Mouse (Mus musculus): ENCODE data around the gene Iqsec1.
"Not testable (repeated sequence)": the region's sequence is repeated elsewhere in the genome, so short reads cannot be mapped to it uniquely, and the experiment has no call there.

The Iqsec1 gene

DNA sequence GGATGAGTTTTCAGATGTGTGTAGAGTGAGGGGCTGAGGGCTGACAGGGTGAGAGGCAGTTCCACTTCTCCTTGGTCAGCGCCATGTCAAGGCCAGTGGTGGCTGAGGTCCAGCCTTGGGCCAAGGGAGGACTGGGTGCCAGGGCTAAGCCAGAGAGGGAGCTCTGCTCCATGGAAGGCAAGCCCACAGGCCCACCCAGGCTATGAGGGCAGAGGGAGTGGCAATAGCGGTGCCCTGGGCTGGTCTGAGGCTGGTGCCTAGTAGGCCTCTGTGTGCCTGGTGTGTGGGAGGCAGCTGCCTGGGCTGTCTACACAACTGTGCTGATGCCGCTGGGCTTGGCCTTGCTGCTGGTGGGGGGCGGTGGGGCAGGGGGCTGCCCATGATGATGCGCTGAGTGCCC, 326.3 kb downstream of the Iqsec1 start:
- DNase-seq (ENCODE audit: low spot score in 2 of 2), result no peak

DNA sequence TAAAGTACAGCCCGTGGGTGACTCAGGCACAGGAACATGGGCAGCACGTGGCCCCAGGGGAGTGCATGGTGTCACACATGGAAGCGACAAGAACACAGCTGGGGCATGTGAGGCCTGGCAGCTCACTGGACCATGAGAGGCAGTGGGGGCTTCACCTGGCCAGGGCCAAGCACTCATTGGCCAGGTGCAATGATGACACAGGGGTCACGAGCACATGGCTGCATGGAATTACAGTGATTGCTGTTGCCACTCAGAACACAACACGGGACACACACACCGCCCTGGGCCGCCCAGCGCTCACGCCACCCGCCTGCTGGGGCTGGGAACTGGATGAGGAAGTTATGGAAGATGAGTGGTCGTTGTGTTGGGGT, 327.5 kb downstream of the Iqsec1 start:
- no peak for DNase-seq (ENCODE audit: low spot score in 2 of 2)

DNA sequence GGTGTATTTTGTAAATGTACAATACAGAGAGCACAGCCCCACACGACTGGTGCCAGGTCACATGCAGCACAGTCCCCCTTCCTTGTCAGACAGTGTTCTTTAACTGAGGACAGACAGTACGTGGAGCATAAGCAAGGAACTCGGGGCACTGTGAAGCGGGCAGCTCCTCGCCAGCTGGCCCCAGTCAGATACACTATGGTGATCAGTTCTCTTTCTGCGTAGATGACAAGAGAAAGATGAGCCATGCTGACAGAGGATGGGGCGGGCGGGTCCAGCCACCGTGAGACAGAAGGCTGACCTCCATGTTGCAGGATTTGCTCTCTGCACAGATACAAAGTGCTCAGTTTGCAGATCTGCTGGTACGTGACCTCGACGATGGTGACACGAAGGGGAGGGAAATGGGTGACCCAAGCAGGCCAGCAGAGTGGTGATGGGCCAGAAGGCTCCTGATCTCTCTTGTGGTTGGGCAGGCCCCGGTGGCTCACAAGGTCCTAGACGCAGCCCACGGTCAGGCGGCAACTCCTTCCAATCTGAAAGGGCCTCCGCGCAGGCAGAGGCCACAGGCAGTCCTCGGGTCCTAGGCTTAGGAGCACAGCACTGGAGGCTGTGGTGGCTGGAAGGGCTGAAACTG, 328.0 kb downstream of the Iqsec1 start:
- no peak for DNase-seq (ENCODE audit: low spot score in 2 of 2)

DNA sequence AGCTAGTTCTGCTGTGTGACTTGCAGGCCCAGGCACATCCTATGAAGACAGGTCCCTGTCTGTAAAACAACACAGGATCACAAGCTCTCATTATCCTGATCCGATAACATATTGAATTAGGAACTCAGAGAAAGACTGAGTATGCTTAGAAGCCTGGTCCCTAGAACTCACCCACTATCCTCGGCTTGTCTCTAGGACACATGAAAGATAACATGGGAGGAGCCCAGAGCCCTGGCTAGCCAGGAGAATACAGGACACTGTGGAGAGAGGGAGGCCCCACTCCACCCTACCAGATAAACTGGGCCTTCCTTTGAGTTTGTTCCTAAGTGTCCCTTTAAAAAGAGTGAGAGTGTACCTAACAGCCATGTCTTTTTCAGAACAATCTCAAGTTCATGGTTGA, 328.6 kb downstream of the Iqsec1 start:
- no peak for DNase-seq (ENCODE audit: low spot score in 2 of 2)

DNA sequence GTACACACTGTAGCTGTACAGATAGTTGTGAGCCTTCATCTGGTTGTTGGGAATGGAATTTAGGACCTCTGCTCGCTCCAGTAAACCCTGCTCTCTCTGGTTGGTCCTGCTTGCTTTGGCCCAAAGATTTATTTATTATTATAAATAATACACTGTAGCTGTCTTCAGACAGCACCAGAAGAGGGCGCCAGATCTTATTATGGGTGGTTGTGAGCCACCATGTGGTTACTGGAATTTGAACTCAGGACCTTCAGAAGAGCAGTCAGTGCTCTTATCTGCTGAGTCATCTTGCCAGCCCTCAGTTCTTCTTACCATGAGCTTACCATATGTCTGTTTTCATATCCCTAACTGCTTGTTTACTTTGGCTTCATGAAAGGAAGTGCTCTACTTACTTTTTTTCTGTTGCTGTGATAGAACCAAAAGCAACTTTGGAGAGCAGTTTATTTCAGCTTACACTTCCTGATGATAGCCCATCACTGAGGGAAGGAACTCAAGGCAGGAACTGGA, 332.1 kb downstream of the Iqsec1 start:
- DNase-seq (ENCODE audit: low spot score in 2 of 2), result not testable (repeated sequence)

DNA sequence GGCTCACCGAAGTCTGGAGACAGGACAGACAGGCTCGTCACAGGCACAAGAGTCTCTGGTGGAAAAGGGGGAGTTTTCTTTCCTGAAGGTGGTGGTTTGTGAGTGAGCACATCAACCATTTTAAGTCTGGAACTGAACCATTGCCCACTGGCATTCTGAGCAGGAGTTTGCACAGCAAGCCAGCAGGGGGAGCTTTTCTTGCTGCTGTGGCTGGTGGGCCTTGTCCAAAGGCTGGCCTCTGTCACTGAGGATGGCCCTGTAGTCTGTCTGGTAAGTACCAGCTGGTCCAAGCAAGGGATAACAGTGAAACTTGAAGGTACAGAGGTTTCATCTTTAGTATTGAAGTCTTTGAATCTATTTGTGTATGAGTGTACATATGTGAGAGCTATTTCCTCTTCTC, 334.7 kb downstream of the Iqsec1 start:
- peak in 1 of 2 experiments; percentile 58 for DNase-seq (ENCODE audit: low spot score in 2 of 2)

DNA sequence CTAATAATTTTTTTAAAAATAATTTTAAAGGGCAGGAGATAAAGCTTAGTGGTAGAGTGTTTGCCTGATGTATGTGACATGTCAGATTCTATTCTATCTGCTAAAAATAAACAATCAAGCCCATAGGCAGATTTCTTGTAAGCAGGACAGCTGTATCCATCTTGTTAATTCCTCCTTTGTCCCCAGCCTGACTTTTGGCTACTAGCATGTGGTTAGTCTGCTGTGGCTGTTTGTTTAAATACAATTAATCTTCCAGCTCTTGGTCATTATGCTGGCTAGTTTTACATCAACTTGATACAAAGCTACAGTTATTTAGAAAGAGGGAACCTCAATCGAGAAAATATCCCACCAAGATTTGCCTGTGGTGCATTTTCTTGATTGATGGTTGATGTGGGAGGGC, 337.9 kb downstream of the Iqsec1 start:
- DNase-seq (ENCODE audit: low spot score in 2 of 2), result no peak

DNA sequence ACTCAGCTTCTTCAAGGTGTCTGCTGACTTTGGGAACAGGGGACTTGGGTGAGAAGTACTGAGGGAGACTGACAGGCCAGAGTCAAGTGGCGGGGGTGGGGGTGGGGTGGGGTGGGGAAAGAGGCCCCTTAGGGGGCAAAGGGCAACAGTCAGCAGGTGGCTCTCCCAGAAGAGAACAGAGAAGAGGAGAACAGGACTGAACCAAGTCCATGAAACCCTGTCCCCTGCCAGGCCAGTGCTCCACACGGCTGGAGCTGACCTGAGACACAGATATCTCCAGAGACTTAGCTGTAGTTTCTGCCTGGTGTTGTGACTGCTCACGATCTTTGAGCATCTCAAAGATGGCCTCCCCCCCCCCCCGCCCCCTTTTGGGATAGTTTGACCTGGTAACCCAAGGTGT, 339.2 kb downstream of the Iqsec1 start:
- no peak for DNase-seq (ENCODE audit: low spot score in 2 of 2)

DNA sequence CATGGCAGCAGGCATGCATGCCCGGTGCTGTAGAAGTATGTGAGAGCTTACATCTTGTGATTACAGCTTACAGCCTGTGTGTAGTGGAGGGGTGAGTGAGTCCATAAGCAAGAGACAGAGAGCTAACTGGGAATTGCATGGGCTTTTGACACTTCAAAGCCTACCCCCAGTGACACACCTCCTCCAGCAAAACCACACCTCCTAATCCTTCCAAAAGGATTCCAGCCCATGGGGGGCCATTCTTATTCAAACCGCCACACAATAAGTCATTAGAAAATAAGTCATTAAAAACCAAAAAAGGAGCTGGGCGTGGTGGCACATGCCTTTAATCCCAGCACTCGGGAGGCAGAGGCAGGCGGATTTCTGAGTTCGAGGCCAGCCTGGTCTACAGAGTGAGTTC, 340.1 kb downstream of the Iqsec1 start:
- no peak for DNase-seq (ENCODE audit: low spot score in 2 of 2)

DNA sequence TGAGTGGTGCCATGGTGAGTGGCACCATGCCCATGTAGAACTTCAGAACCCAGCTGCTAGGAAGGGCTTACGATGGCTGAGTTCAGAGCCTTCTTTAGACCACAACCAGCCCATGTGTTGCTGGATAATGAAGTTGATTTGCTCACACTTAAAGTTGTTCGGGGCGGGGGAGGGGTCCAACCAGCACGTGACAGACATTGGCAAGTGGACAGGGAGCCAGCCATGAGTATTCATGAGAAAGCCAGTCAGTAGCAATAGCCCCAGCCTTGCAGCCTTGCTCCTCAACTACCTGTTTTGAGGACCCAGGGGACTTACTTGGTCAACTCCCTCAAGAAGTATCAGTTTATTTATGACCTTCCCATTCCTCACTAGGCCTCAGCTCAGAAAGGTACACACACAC, 343.5 kb downstream of the Iqsec1 start:
- DNase-seq (ENCODE audit: low spot score in 2 of 2), result no peak

DNA sequence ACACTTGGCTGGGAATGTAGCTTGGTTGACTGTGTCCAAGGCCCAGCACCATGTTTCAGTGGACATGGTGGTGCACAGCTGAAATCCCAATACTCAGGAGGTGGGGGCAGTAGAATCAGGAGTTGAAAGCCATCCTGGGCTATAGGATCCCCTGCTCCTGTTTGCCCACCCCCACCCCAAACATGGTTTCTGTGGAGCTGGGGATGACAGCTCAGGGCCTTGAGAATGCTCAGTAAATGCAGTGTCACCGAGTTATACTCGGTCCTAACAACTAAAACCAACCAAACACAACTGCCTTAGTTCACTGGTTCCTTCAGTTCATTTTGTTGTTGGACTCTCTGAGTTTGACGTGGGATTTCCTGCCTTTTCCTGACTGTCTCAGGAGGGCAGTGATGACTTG, 345.4 kb downstream of the Iqsec1 start:
- DNase-seq (ENCODE audit: low spot score in 2 of 2), result no peak

DNA sequence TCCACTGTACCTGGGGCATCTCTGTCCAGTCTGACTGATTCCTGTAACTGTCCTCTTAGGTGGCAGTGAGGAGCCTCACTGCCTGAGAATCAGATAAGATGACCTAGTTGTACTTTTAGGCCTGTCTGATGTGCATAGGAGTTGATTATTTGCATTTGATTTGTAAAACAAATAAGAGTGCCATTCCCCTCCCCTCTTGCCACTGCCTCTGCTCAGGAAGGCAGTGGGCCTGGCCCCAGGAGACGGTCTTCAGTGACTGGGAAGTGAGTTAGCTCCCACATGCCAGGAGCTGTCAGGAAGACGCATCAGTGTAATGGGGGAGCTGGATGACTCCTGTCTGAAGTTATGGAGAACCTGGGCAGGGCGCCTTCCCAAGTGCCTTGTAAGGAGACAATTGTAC, 352.9 kb downstream of the Iqsec1 start:
- no peak for DNase-seq (ENCODE audit: low spot score in 2 of 2)

DNA sequence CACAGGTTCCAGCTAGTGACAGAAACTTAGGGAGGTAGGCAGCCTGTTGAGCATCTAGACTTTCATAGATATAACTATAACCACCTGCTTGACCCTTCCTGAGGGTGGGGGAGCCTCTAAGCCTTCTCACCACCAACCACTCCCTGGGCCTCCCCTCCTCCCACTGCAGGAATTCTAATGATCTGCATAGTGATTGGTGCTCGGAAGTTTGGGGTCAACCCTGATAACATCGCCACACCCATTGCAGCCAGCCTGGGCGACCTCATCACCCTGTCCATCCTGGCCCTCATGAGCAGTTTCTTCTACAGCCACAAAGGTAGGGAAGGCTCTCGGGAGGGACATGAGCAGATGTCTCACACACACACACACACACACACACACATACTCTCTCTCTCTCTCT, 353.4 kb downstream of the Iqsec1 start:
- DNase-seq (ENCODE audit: low spot score in 2 of 2), result no peak

DNA sequence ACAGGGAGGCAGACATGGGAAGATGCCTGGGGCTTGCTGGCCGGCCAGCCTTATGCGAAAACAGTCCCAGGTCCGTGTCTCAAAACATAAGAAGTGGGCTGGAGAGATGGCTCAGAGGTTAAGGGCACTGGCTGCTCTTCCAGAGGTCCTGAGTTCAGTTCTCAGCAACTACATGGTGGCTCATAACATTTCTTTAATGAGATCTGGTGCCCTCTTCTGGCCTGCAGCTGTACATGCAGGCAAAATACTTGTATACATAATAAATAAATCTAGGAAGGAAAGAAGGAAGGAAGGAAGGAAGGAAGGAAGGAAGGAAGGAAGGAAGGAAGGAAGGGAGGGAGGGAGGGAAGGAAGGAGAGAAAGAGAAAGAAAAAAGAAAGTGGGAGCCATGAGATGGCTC, 356.0 kb downstream of the Iqsec1 start:
- not testable (repeated sequence) for DNase-seq (ENCODE audit: low spot score in 2 of 2)

DNA sequence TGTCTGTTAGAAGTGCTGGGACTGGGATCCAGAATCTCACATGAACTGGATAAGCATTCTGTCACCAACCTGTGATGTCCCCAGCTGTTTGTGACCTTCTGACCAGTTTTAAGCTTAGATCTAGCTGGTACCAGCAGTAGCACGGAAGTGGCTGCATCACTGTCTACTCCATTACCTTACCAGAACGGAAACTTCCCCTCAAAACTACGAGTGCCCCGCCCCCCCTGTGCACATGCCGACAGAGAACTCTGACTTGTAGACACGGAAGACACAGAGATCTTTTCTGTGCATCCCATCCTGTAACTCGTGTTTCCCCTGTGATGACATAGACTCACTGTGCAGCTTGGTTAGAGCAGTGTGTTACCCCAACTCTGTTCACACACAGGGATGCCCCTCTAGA, 358.1 kb downstream of the Iqsec1 start:
- no peak for DNase-seq (ENCODE audit: low spot score in 2 of 2)

DNA sequence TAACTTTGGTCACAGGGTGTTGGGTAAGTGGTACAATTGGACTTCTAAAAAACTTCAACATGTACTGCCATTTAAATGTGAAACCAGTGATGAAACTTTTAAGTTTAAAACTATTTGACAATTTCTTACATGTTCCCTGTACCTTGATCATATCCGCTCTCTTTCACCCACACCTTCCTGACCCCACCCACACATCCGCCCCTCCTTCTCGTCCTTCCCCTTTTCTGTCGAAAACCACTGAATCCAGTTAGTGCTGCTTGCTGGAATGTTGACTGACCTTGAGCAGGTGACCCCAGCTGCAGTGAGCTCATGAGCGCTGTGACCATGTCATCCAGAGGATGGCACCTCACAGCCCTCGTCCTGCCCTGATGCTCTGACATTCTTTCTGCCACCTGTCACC, 359.0 kb downstream of the Iqsec1 start:
- DNase-seq (ENCODE audit: low spot score in 2 of 2), result no peak

DNA sequence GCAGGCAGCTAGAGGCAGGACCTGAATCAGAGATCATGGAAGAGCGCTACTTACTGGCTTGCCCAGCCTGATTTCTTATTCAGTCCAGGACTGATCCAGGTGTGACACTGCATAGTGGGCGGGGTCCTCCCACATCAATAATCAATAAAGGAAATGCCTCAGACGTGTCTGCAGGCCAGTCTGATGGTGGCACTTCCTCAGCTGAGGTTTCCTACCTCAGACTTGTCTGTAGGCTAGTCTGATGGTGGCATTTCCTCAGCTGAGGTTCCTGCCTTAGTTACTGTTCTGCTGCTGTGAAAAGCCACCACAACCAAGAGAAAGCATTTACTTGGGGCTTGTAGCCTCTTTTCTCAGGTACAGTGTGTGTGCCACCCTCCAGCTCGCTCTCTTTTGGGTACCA, 360.9 kb downstream of the Iqsec1 start:
- DNase-seq (ENCODE audit: low spot score in 2 of 2), result no peak

DNA sequence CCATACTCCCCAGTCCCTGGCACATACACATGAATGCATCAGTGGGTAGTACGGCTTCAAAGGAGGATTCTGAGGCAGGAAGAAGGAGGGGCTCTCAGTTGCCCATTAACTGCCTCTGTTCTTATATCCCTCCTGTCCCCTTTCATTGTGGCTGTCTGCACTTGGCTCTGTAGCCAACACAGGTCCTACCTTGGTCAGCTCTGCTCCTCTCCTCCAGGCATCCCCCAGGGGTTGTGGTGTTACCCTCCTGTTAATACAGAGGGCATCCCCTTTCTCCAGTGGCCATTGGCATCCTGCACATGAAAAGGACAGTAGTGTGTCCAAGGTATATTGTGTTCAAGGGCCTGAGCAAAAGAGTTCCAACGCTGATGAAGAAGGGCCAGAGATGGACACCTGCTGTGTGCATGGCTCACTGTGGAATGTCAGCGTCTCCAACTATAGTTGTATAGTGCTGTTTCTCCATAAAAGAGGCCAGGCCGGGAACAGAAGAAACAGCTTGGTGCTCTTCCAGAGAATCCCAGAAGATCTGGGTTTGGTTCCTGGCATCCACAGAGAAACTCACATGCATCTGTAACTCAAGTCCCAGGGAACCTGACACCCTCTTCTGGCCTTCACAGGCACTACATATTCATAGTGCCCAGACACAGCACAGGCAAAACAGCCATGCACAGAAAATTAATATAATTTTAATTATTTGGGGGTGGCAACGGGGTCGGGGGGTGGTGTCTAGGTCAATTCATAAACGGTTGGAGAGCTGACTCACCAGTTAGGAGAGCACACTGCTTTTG, 363.1 kb downstream of the Iqsec1 start:
- no peak for DNase-seq (ENCODE audit: low spot score in 2 of 2)

DNA sequence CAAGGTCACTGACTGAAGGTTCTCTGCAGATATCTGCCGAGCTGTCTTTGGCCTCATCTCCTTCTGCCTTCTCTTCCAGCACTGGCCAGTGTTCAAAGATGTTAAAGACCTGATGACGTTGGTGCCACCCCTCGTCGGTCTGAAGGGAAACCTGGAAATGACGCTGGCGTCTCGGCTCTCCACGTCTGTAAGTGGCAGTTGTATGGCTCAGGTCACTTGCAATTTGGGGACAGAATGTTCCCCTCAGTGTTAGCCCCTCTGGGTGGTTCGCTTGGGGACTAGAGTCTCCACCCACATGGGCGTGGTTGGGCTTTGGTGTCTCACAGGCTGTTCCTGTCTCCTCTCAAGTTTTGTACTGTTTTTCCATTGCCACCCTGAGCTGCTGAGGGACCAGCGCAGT, 363.8 kb downstream of the Iqsec1 start:
- no peak for DNase-seq (ENCODE audit: low spot score in 2 of 2)

DNA sequence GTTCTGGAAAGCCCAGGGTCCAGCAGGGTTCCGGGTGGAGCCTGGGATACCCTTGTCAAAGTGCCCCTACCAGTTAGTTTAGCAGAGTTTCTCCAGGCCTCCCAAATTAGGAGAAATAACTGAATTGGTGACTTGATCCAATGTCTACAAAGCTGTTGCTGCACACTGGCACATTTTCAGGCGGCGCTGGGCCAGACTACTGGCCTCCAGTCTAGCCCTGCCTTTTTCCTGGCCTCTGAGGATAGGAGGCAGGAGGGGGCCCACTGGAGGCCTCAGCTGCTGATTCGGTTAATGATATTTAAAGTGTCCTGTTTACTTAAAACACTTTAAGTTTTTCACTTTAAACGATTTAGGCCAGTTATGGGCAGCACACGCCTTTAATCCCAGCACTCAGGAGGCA, 364.3 kb downstream of the Iqsec1 start:
- peak in 1 of 2 experiments; percentile 61 for DNase-seq (ENCODE audit: low spot score in 2 of 2)

DNA sequence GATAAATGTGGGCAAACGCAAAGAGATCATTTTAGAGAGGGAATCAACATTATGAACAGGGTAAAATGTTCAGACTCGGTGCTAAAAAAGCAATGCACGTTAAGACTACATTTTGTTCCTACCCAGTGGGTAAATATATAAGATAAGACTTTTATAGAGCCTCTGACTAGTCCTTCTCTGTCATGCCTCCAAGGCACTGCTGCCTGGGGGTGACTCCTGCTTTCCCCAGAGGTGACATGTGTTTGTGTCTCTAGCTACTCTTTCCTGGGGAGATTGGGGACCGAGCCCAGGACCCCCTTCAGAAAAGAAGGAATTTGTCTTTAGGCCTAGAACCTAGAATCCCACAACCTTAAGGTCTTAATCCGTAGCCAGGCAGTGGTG, 365.0 kb downstream of the Iqsec1 start:
- no peak for DNase-seq (ENCODE audit: low spot score in 2 of 2)

DNA sequence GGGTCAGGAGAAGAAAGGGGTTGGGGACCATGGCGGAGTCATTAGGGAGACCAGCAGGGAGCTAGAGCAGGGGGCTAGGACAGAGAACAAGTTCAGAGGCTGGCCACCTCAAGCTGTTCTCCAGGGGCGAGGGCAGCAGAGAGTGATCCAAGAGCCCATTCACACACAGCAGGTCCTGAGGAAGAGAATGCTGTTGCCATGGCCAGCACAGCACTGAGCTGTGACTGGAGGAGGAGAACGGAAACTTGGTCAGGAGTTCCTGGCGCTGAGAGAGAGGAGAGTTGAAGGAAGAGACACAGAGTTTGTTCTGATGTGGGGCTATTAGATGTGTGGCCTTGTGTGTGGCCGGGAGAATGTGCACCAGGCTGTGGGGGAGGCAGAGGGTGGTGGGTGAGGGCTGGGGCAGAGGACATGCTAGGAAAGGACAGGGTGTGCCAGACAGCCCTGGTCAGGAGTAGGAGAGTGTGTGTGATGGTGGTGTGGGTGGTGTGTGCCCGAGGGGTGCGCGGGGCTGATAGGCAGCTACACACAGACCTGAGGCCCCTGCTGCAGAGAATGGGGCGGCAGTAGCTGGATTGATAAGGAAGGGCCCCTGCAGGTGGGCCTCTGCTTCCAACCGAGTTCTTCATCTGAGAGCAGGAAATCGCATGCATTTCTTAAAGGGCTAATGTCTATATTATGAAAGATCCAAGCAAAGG, 365.6 kb downstream of the Iqsec1 start:
- DNase-seq (ENCODE audit: low spot score in 2 of 2), result no peak

DNA sequence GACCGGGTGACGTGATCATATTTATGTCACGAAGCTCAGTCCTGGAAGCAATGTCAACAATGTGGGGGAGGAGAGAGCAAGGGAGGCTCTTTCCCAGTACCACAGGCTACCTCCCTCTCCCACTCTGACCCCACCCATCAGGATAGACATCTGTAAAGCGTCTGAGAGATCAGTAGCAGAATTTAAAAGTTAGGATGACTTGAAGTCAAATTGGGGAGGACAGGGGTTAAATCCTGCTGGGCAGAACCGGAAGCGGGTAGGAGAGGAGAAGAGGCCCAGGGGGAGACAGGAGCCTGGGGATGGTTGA, 366.9 kb downstream of the Iqsec1 start:
- DNase-seq (ENCODE audit: low spot score in 2 of 2), result no peak

Data from right cerebral cortex, postnatal 10 days (tissue).